Mouse (Mus musculus) liver, embryonic 12.5 days (tissue): ENCODE measurements around the gene Timm10. TPM values are rescaled to one million over a fixed set of nuclear protein-coding genes. Genes with fewer than 3 reads are reported as not detected.
"Not testable (repeated sequence)": the region's sequence is repeated elsewhere in the genome, so short reads cannot be mapped to it uniquely, and the experiment has no call there.

ENCODE experiments used
- ATAC-seq: fragments of 200-750 bp; cut with Nextera tagmentation; 2 replicates; pipeline ENCODE4 v1.8.0; 2017; ENCODE audit warnings: moderate number of reproducible peaks, mild to moderate bottlenecking, moderate library complexity
- H3K27ac ChIP-seq: fragments of 300-500 bp; sonication (generic); 2 replicates; pipeline ENCODE4 v1.5.1; 2016; ENCODE audit warnings: mild to moderate bottlenecking
- H3K27me3 ChIP-seq: fragments of 300-500 bp; sonication (generic); replicated peaks from 2 replicates; pipeline ENCODE4 v1.6.1; 2016; ENCODE audit warnings: mild to moderate bottlenecking, moderate library complexity
- H3K36me3 ChIP-seq: fragments of 300-500 bp; sonication (generic); 2 replicates; pipeline ENCODE4 v1.6.1; 2016; ENCODE audit warnings: mild to moderate bottlenecking, moderate library complexity
- H3K4me1 ChIP-seq: fragments of 300-500 bp; sonication (generic); 2 replicates; pipeline ENCODE4 v1.6.1; 2016
- H3K4me2 ChIP-seq: fragments of 300-500 bp; sonication (generic); 2 replicates; pipeline ENCODE4 v1.6.1; 2016; ENCODE audit warnings: mild to moderate bottlenecking, moderate library complexity
- H3K4me3 ChIP-seq: fragments of 300-500 bp; sonication (generic); 2 replicates; pipeline ENCODE4 v1.5.1; 2016; ENCODE audit warnings: mild to moderate bottlenecking, moderate library complexity
- H3K9ac ChIP-seq: fragments of 300-500 bp; sonication (generic); 2 replicates; pipeline ENCODE4 v1.6.1; 2016; ENCODE audit warnings: mild to moderate bottlenecking, moderate library complexity
- H3K9me3 ChIP-seq: fragments of 300-500 bp; sonication (generic); replicated peaks from 2 replicates; pipeline ENCODE4 v1.6.1; 2016; ENCODE audit warnings: mild to moderate bottlenecking, moderate library complexity
- WGBS: fragments of 180-500 bp; shearing (Covaris S2); methylation state at CpG from one replicate; pipeline ENCODE4 v1.1.7; 2016; ENCODE audit not compliant: insufficient replicate concordance; 5-methylcytosine and 5-hydroxymethylcytosine counted together
- polyA plus RNA-seq: library from polyadenylated mRNA; unstranded; fragments of >200 nt; fragmentation: Nextera tagmentation; extraction: Ambion mirVana; gene quantifications from 2 replicates; pipeline ENCODE4 v1.2.1, GENCODE M21; 2016

Gene Timm10
- polyA plus RNA-seq, 1 experiment from 2014 or later: 54.3 TPM

- peak within 1 kb of the TSS; percentile 86 for H3K9ac ChIP-seq
- under 1% methylated on average over 21 of the region's 21 CpGs for WGBS
- H3K4me2 ChIP-seq: peak within 1 kb of the TSS; percentile 92
- peak within 1 kb of the TSS; percentile 98 for H3K27ac ChIP-seq
- no peaks in the 10 kb centered on the region for H3K27me3 ChIP-seq
- ATAC-seq: peak; percentile 93
- H3K4me1 ChIP-seq: peaks cover 73% of the 10 kb centered on the region
- peaks cover 20% of the 10 kb centered on the region for H3K9me3 ChIP-seq
- peak within 1 kb of the TSS; percentile 76 for H3K4me3 ChIP-seq
- peaks cover 29% of the 10 kb centered on the region for H3K36me3 ChIP-seq
Observed at GRCm38 (mm10) chr2:84798493-84798921, 28.3 kb upstream of the Timm10 start, which contains the start of gene Ube2l6. Gene Ube2l6 (plus strand): TSS chr2:84798828.

DNA sequence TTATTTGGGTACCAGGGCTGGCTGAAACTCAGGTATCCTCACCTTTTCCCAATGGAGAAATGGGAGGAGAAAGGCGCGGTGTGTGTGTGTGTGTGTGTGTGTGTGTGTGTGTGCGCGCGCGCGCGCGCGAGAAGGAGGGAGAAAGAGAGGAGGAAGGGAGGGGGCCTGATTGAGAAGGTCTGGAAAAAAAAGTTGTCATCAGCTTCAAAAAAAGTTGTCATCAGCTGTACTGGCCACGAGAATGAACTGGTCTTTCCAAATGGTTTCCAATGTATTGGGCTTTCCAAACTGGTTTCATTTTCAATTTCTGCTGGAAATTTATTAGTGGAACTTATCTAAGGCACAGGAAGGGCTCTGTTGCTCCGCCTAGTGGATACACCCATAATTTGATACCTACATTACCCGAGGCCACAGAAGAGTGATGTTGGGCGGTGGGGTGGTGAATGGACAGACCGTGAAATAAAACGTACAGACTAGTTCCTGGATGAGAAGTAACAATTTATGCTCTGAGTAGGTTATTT is 27.7 kb upstream of the Timm10 start:
- Histone ChIP-seq H3K4me1 (peaks cover 73% of the 10 kb centered on the region), H3K9me3 (peaks cover 19% of the 10 kb centered on the region), H3K9ac (peak overlapping the region; percentile 86), H3K4me3 (peak overlapping the region; percentile 76), H3K27me3 (no peaks in the 10 kb centered on the region), H3K36me3 (peaks cover 35% of the 10 kb centered on the region), H3K4me2 (peak overlapping the region; percentile 92), H3K27ac (peak overlapping the region; percentile 98)
- peak; percentile 57 for ATAC-seq
- WGBS: 0% methylated on average over 16 of the region's 16 CpGs

- H3K9ac ChIP-seq: peak overlapping the region; percentile 86
- peak overlapping the region; percentile 92 for H3K4me2 ChIP-seq
- peak overlapping the region; percentile 98 for H3K27ac ChIP-seq
- H3K4me3 ChIP-seq: peak overlapping the region; percentile 76
- H3K4me1 ChIP-seq: peaks cover 67% of the 10 kb centered on the region
- H3K36me3 ChIP-seq: peaks cover 44% of the 10 kb centered on the region
- no peaks in the 10 kb centered on the region for H3K27me3 ChIP-seq
- 45% methylated on average over 4 of the region's 4 CpGs for WGBS
- H3K9me3 ChIP-seq: peaks cover 10% of the 10 kb centered on the region
- peak; percentile 16; the same call in 1 of the 2 replicates for ATAC-seq
Observed at GRCm38 (mm10) chr2:84800304-84800703, 26.5 kb upstream of the Timm10 start.

GRCm38 (mm10) chr2:84801223-84801622 is 25.6 kb upstream of the Timm10 start:
- not testable (repeated sequence) for ATAC-seq, H3K27me3 ChIP-seq, H3K9ac ChIP-seq, H3K9me3 ChIP-seq
- 68% methylated on average over 5 of the region's 5 CpGs for WGBS
- H3K4me3 ChIP-seq: peak overlapping the region; percentile 76
- peaks cover 52% of the 10 kb centered on the region for H3K36me3 ChIP-seq
- H3K4me1 ChIP-seq: peaks cover 75% of the 10 kb centered on the region
- peak overlapping the region; percentile 55; the same call in 1 of the 2 replicates for H3K27ac ChIP-seq
- H3K4me2 ChIP-seq: peak overlapping the region; percentile 92

DNA sequence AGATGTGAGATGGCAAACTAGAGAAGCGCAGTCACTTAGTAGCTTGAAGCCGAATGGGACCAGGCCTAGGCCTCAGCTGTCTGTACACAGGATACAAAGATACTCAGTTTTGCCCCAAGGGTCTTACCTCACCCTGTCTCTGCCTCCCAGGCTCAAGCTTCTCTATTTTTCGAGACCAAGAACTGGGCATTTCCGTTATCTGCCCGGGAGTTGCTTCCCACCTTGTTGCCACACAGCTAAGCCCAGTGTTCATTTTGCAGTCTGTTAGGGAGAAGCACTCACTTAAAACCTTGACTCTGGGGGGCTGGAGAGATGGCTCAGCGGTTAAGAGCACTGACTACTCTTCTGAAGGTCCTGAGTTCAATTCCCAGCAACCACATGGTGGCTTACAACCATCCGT is 22.8 kb upstream of the Timm10 start:
- WGBS: 86% methylated on average over 7 of the region's 7 CpGs
- Histone ChIP-seq H3K27ac (no peak overlapping the region), H3K4me3 (no peak overlapping the region), H3K9ac (no peak overlapping the region), H3K36me3 (peaks cover 79% of the 10 kb centered on the region), H3K27me3 (peaks cover 3% of the 10 kb centered on the region; the same call in 1 of the 2 replicates), H3K4me1 (peaks cover 80% of the 10 kb centered on the region), H3K4me2 (no peak overlapping the region), H3K9me3 (0 out of 2 replicates have a peak, but pooled peaks cover 3% of the 10 kb centered on the region)
- ATAC-seq: no peak

DNA sequence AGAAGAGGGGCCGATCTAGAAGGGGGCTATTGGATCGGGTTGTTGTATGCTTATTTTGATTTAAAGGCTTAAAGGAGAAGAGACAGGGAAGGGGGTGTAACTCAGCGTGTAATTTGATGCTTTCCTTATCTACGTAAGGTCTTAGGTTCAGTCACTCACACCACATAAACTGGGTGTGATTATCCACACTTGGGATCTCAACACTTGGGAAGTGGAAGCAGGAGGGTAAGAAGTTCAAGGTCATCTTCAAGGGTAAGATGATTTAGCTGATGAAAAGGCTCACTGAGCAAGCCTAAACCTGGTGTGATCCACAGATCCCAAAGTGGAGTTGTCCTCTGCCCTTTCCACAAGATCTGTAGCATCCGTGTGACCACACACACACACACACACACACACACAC is 20.3 kb upstream of the Timm10 start:
- no peak overlapping the region for H3K4me2 ChIP-seq
- H3K27me3 ChIP-seq: peaks cover 3% of the 10 kb centered on the region; the same call in 1 of the 2 replicates
- H3K9me3 ChIP-seq: 0 out of 2 replicates have a peak, but pooled peaks cover 3% of the 10 kb centered on the region
- no peak for ATAC-seq
- WGBS: 61% methylated on average over 5 of the region's 5 CpGs
- H3K9ac ChIP-seq: no peak overlapping the region
- H3K4me1 ChIP-seq: peaks cover 75% of the 10 kb centered on the region
- H3K4me3 ChIP-seq: no peak overlapping the region
- peaks cover 94% of the 10 kb centered on the region for H3K36me3 ChIP-seq
- H3K27ac ChIP-seq: peak overlapping the region; percentile 56; the same call in 1 of the 2 replicates

DNA sequence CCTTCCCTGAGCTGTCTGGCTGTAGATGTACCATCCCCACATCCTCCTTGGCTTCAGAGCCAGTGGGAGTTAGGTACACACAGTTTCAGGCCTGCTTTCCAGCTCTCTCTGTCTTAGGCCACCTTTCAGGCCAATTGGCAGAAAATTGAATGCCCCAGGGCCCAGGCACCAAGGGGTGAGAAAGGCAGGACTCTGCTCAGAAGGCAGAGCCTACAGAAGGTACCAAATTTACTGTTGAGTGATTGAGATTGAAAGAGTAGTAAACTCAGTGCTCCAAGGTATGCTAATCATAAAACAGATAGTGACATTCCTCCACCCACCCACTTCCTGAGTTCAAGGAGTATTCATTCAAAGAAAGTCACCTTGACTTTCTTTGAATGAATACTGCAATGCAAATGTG is 17.5 kb upstream of the Timm10 start:
- Histone ChIP-seq H3K4me3 (no peak overlapping the region), H3K27ac (peak overlapping the region; percentile 8; the same call in 1 of the 2 replicates), H3K9ac (no peak overlapping the region), H3K27me3 (peaks cover 3% of the 10 kb centered on the region), H3K4me1 (peaks cover 73% of the 10 kb centered on the region), H3K9me3 (0 out of 2 replicates have a peak, but pooled peaks cover 3% of the 10 kb centered on the region), H3K4me2 (no peak overlapping the region), H3K36me3 (peaks cover 70% of the 10 kb centered on the region)
- ATAC-seq: no peak

DNA sequence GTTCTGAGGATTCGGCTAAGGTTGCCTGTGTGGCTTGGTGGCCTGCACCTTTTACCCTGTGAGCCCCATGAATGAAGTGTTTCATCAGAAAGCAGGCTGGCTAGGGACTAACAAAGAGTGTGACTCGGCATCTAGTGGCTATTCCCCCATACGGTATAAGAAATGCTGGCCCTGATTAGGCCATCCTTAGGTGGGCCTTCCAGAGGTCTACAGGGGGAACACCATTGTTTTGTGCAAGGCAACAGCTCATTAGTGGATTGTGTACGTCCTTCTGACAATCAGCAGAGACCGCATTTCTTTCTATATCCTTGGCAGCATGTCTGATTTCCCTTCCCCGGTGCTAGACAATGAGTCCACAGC is 16.3 kb upstream of the Timm10 start:
- peaks cover 9% of the 10 kb centered on the region for H3K27me3 ChIP-seq
- H3K36me3 ChIP-seq: peaks cover 59% of the 10 kb centered on the region
- H3K4me2 ChIP-seq: peak overlapping the region; percentile 76
- H3K9me3 ChIP-seq: no peaks in the 10 kb centered on the region
- 70% methylated on average over 6 of the region's 6 CpGs for WGBS
- H3K27ac ChIP-seq: peak overlapping the region; percentile 99
- no peak for ATAC-seq
- peak overlapping the region; percentile 64; the same call in 1 of the 2 replicates for H3K9ac ChIP-seq
- peak overlapping the region; percentile 41; the same call in 1 of the 2 replicates for H3K4me3 ChIP-seq
- peaks cover 80% of the 10 kb centered on the region for H3K4me1 ChIP-seq

- peak; percentile 2; the same call in 1 of the 2 replicates for ATAC-seq
- Histone ChIP-seq H3K9ac (peak overlapping the region; percentile 64), H3K4me3 (peak overlapping the region; percentile 41), H3K4me1 (peaks cover 79% of the 10 kb centered on the region), H3K27ac (peak overlapping the region; percentile 99), H3K27me3 (peaks cover 11% of the 10 kb centered on the region), H3K36me3 (peaks cover 53% of the 10 kb centered on the region), H3K9me3 (no peaks in the 10 kb centered on the region), H3K4me2 (peak overlapping the region; percentile 76)
- 22% methylated on average over 26 of the region's 26 CpGs for WGBS
Observed at GRCm38 (mm10) chr2:84810886-84811577, 15.8 kb upstream of the Timm10 start.

GRCm38 (mm10) chr2:84811880-84812279 is 14.9 kb upstream of the Timm10 start:
- peak; percentile 98 for ATAC-seq
- H3K9ac ChIP-seq: peak overlapping the region; percentile 69
- H3K4me2 ChIP-seq: peak overlapping the region; percentile 76
- H3K4me3 ChIP-seq: peak overlapping the region; percentile 41
- H3K36me3 ChIP-seq: peaks cover 45% of the 10 kb centered on the region
- H3K27ac ChIP-seq: peak overlapping the region; percentile 99
- peaks cover 71% of the 10 kb centered on the region for H3K4me1 ChIP-seq
- no peaks in the 10 kb centered on the region for H3K9me3 ChIP-seq
- 15% methylated on average over 7 of the region's 7 CpGs for WGBS
- H3K27me3 ChIP-seq: peaks cover 19% of the 10 kb centered on the region

GRCm38 (mm10) chr2:84812676-84813075 is 14.1 kb upstream of the Timm10 start:
- 70% methylated on average over 6 of the region's 6 CpGs for WGBS
- peaks cover 37% of the 10 kb centered on the region for H3K36me3 ChIP-seq
- H3K4me1 ChIP-seq: peaks cover 64% of the 10 kb centered on the region
- H3K9ac ChIP-seq: peak overlapping the region; percentile 69
- H3K4me3 ChIP-seq: peak overlapping the region; percentile 41
- peak overlapping the region; percentile 99 for H3K27ac ChIP-seq
- no peak for ATAC-seq
- no peaks in the 10 kb centered on the region for H3K9me3 ChIP-seq
- peaks cover 26% of the 10 kb centered on the region for H3K27me3 ChIP-seq
- peak overlapping the region; percentile 76 for H3K4me2 ChIP-seq

DNA sequence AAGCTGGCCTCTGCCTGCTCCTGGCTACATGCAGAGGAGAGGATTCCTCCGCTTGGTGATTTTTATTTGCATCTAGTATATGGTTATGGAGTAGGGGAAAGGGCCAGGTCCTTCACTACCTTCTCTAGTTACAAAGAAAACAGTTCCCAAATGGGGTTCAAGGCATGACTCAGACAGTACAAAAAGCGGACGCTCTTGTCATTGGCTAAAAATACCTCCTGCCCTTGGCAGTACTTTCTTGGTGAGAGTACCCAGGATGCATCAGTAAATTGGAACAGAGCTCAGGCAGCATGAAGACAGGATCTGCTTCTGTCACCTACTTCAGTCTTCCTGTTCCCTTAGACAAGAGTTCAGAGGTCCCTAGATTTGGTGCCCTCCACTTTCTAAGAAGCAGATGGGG is 6.9 kb upstream of the Timm10 start:
- Histone ChIP-seq H3K4me3 (no peak overlapping the region), H3K9me3 (no peaks in the 10 kb centered on the region), H3K4me1 (peaks cover 26% of the 10 kb centered on the region), H3K9ac (no peak overlapping the region), H3K4me2 (no peak overlapping the region), H3K27ac (no peak overlapping the region), H3K27me3 (peaks cover 82% of the 10 kb centered on the region), H3K36me3 (no peaks in the 10 kb centered on the region)
- no peak for ATAC-seq
- 35% methylated on average over 3 of the region's 3 CpGs for WGBS
